Mouse (Mus musculus) adrenal gland, postnatal 36 days (tissue): ENCODE data around the gene Abca2. TPM values are rescaled to one million over a fixed set of nuclear protein-coding genes. Genes with fewer than 3 reads are reported as not detected.

ENCODE experiments used
- DNase-seq, 2 experiments: peaks; one replicate each; pipeline ENCODE4 v3.0.0; 2021; ENCODE audit warnings: mixed read lengths in 1 of 2
- total RNA-seq, 2 experiments: library from RNA; stranded (reverse); gene quantifications; 2 replicates each; pipeline ENCODE4 v1.2.3; 2021

Abca2 gene
- total RNA-seq, 2 experiments from 2014 or later = 29.7 to 36.4 TPM

GRCm38 (mm10) chr2:25423626-25424025, 4.9 kb upstream of the Abca2 start:
- no peak for DNase-seq

DNA sequence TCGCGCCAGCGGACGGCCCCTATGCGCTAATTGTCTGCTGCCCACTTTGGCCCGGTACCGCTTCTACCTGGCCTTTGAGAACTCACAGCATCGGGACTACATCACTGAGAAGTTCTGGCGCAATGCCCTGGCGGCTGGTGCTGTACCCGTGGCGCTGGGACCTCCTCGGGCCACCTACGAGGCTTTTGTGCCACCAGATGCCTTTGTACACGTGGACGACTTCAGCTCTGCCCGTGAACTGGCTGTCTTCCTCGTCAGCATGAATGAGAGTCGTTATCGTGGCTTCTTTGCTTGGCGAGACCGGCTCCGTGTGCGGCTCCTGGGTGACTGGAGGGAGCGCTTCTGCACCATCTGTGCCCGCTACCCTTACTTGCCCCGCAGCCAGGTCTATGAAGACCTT, 3.0 kb upstream of the Abca2 start:
- DNase-seq = no peak

DNA sequence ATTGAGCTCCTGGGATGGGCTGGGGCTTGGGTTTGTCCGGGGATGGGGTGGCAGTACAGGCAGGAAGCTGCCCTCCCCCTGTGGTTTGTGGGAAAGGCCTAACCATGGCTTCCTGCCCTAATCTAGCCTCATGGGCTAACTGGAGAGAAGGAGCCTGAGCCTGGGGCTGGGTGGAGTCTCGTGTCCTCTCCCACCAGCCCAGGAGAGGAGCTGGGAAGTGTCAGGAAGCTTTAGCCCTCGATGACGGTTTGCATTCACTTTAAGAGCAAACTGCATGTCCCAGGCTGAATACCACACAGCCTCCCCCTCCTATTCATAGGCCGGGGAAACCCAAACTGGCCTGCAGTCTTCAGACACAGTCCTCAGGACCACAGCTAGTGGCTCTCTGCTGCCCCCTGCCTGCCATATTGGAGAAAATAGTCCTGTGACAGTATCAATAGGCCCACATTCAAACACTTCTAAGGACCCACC, 1.7 kb upstream of the Abca2 start:
- peak; percentile 68 to 81 for DNase-seq

- DNase-seq = no peak
These were observed 1.2 kb upstream of the Abca2 start for GRCm38 (mm10) chr2:25427256-25427655.

DNA sequence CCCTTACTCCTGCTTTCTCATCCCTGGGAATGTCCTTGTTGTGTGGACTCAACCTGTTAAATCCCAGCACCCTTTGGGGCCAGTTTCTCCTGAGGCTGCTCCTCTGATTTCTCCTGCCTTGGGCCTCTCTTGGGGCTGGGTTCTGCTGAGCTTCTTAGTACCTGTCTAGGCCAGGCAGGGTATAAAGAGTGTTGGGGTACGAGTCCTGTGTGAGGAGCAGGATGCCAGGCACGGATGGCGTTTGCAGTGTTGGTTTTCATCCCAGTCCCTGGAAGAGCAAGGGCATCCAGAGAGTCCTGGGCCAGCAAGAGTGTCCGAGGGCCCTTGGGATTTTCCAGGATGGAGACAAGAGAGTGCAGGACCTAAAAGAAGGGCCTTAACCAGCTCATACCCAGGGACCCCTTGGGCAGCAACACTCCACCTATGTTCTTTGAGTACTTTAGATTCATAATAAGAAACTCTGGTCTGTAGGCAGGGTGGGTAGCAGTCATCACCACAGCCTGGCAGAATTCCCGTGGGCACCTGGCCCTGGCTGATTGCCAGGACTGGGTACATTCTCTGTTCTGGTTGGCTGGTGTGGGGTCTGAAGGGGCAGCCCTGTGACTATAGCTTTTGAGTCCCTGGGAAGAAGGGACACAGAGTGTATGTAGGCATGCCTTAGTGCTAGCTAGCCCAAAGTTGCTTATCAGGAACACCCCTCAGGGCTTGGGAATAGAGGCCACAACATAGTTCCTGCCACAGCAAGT, 1.1 kb downstream of the Abca2 start:
- no peak for DNase-seq

GRCm38 (mm10) chr2:25430395-25431233, 2.1 kb downstream of the Abca2 start:
- DNase-seq = no peak

- DNase-seq = no peak
These were observed 2.9 kb downstream of the Abca2 start for GRCm38 (mm10) chr2:25431308-25431855.

GRCm38 (mm10) chr2:25432326-25433098, 4.0 kb downstream of the Abca2 start:
- no peak for DNase-seq

DNA sequence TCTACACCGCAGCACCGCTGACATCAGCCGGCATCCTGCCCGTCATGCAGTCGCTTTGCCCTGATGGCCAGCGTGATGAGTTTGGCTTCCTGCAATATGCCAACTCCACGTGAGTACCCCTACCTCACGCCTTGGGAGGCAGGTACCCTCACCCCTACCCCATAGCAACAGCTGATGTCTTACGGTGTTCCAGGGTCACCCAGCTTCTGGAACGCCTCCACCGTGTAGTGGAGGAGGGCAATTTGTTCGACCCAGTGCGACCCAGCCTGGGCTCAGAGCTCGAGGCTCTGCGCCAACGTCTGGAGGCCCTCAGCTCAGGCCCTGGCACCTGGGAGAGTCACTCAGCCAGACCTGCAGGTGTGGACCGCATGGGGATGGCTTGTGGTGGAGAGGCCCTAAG, 4.6 kb downstream of the Abca2 start:
- no peak for DNase-seq

GRCm38 (mm10) chr2:25434292-25434691, 5.8 kb downstream of the Abca2 start:
- DNase-seq = no peak

DNA sequence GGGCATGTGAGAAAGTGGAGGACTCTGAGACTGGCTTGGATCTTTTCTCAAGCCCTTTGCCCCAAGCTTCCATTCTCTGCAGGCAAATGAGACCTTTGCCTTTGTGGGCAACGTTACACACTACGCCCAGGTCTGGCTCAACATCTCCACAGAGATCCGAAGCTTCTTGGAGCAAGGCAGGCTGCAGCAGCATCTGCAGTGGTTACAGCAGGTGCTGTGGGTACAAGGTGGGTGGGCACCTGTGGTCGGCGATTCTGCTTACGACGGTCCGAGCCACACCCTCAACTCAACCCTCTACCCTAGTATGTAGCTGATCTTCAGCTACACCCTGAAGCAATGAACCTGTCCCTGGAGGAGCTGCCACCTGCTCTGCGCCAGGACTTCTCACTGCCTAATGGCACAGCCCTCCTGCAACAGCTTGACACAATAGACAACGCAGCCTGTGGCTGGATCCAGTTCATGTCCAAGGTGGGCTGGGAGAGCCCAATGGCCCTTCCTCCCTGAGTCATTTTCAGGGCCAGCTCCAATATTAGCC, 7.8 kb downstream of the Abca2 start:
- DNase-seq = no peak

GRCm38 (mm10) chr2:25441067-25441466, 12.6 kb downstream of the Abca2 start:
- DNase-seq = no peak

DNA sequence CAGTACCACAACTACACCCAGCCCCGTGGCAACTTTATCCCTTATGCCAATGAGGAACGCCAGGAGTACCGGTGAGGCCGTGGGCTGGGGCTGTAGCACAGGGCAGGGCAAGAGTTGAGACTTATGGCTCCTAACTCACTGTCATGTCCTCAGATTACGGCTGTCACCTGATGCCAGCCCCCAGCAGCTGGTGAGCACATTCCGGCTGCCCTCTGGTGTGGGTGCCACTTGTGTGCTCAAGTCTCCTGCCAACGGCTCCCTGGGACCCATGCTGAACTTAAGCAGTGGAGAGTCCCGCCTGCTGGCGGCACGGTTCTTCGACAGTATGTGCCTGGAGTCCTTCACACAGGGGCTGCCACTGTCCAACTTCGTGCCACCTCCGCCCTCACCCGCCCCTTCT, 14.2 kb downstream of the Abca2 start:
- DNase-seq = no peak

DNA sequence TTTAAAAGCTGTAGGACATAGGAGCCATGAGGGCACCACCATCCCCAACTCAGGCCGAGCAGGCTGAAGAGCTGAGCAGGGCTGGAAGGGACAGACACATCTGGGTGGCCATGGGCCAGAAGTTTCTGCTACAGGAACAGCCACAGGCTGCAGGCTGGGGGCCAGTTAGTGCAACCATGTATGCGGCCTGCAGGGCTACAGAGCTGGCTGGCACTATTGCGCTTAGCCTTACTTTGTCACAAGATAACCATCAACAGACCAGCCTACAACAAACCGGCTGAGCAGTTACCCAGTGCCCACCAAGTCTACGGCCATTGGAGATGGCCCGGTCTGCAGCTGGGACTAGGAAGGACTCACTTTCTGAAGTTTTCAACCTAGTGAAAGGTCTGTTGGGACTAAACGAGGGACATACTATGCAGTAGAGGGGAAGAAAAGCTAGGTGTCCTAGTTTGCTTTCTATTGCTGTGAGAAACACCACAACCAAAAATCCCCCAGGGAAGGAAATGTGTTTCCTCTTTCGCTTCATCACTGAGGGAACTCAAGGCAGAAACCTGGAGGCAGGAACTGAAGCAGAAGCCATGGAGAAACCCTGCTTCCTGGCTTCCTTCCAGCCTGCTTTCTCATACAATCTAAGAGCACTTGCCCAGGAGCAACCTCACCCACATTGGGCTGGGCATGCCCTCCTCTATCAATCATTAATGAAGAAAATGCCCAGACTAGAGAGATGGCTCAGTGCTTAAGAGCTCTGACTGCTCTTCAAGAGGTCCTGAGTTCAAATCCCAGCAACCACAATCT, 22.5 kb downstream of the Abca2 start:
- DNase-seq = no peak

DNA sequence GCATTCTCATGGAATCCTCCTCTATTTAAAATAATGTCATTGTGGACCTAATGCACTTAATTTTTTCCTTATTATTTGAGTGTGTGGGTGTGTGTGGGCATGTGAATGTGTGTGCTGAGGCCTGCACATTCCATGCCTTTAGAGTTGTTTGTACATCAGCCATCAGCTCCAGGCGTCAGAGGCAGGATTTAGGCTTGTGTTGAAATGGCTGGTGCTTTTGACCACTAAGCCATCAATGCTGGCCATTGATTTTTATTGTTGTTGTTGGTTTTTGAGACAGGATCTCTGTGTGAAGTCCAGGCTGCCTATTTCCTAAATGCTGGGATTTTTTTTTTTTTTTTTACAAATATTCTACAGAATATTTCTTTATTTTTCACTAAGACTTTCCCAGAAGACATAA, 24.4 kb downstream of the Abca2 start:
- no peak for DNase-seq

DNA sequence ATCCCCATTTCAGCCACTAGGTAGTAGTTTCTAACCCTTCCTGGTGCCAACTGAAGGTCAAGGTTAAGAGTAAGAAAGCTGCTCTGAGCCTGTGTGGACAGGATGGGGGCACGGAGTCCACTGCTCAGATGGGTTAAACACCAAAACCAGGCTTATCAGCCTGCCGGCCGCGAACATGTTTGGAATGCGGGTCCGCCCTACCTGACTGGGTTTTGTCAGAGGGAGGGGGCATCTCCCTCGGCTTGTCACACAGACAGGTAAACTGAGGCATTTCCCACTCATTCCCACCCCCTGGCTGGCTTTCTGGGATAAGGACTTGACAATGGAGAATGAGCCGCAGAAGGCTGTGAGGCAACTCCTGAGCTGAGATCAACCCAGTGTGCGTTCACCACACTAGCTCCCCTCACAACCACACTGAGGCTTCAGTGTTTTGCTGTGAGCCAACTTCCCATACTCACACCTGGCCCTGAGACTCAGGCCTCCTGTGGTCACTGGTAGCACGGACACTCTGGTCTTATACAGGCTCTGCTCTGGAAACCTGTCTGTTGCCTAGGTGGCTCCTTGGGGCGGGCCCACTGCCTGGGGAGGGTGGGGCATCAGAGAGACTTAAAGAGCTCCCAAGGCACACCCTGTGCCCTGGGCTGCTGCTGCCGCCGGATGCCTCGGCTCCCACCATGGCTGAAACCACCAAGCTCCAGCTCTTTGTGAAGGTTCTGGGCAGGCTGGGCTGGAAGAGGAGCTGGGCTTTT, 27.9 kb downstream of the Abca2 start, which contains the start of gene Clic3:
TSS of gene Clic3 (plus strand) at position 634 of the 749 bp plus-strand sequence.
- no peak for DNase-seq

GRCm38 (mm10) chr2:25457022-25457896, 28.8 kb downstream of the Abca2 start:
- no peak for DNase-seq

- DNase-seq = peak in 1 of 2 experiments; percentile 38
These were observed 30.4 kb downstream of the Abca2 start for GRCm38 (mm10) chr2:25458911-25459310.

- peak in 1 of 2 experiments; percentile 24 for DNase-seq
These were observed 31.6 kb downstream of the Abca2 start for GRCm38 (mm10) chr2:25460135-25460534.
